Mouse (Mus musculus) CD4-positive, CD25-positive, alpha-beta regulatory T cell, adult 2 months (primary cell): ENCODE measurements around the gene Gm10644.
"Not testable (repeated sequence)": the region's sequence is repeated elsewhere in the genome, so short reads cannot be mapped to it uniquely, and the experiment has no call there.

Source experiments
- DNase-seq: peaks from one replicate; pipeline ENCODE4 v3.0.0-alpha.2; 2012; ENCODE audit warnings: low read depth, low spot score

Gm10644 gene

DNA sequence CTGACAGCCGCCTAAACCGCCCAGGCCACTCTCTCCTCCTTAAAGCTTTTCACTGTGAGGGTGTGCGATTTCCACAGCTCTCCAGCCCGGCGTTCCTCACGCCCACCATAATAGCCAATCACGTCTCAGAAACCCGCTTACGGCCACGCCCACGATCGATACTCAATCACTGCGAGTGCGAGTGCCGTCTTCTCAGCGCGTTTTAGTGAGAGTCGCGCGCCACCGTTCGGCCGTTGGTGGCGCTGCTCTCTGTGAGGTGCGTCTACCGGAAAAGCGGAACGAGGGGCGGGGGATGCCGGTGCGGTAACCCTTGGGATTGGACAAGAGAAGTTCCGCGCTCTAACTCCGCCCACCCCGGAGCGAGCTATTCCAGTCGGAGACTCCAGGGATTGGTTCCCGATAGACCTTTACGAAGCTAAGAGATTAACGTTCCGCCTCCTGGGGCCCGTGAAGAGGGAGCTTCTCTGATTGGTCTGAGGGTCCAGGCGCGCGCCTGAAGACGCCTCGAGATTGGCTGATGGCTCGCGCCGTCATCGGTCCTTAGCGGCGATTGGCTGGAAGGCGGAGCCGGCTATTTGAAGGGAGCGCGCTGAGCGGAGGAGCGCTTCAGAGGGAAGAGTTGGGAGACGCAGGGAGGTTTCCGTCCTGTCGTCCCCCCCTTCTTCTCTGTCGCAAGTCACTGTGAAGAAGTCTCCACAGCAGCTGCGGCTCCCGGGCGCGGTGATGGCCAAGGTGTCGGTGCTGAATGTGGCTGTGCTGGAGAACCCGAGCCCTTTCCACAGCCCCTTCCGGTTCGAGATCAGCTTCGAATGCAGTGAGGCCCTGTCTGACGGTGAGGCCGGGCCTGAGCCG, at the start of gene Gm10644, which contains the start of gene Asf1b:
Gm10644 (minus strand) TSS at position 100 of the 852 bp plus-strand sequence.
Asf1b (plus strand) TSS at position 402 of the 852 bp plus-strand sequence.
- DNase-seq, result peak; percentile 99

- peak; percentile 98 for DNase-seq
Measured at GRCm38 (mm10) chr8:84004533-84005201, 49.7 kb upstream of the Gm10644 start.

DNA sequence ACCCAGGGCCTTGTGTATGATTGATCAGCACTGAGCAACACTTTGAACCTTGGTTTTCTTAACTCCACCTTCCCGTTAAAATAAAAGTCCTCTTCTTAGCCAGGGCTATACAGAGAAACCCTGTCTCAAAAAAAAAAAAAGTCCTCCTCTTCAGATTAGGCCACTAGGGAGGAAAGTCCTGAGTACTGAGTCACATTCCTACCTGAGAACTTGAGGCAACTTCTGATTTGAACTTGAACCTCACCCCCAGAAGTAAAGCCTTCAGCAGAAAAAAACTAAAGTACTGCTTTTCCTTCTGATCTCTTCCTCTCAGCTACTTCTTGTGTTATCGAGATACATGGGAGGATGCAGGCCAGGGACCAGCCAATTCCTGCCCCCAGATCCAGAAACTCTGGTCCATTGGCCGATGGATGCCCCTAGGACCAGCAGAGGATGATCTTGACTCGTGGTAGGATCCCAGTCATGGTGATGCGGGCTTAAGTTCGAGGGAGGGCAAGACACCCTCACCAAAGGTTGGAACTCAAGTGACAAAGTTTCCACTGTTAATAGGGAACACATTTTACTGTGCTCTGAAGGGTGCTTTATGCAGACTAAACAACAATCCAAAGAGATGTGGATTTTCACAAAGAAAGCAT, 48.7 kb upstream of the Gm10644 start:
- DNase-seq, result no peak

DNA sequence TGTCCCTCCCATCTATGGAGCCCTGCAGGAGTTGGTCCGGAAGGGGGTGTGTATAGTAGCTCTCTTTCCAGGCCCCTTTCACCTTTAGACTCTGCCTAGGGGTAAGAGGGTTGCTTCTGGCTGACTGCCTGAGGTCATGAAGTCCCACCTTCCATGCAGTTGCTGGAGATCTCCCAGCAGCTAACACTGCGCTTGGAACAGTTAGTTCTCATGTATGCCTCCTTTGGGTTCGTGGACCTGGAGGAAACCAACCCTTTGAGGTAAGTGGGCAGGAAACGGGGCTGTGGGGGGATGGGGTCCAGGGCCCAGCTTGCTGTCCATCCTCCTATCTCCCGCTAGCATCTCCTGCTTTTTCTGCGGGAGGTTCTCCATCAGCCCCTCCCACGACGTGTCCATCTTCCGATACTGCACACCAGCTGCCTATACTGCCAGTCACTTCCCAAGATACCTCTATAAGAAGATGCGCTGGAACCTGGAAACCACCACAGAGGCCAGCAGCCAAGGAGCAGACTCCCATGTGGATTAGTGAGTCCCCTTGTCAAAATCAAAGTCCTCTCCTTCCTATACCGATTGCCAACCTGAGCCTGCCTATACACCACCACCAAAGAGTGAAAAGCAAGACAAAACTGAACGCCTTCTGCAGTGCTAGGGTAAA, 48.1 kb upstream of the Gm10644 start:
- DNase-seq, result no peak

DNA sequence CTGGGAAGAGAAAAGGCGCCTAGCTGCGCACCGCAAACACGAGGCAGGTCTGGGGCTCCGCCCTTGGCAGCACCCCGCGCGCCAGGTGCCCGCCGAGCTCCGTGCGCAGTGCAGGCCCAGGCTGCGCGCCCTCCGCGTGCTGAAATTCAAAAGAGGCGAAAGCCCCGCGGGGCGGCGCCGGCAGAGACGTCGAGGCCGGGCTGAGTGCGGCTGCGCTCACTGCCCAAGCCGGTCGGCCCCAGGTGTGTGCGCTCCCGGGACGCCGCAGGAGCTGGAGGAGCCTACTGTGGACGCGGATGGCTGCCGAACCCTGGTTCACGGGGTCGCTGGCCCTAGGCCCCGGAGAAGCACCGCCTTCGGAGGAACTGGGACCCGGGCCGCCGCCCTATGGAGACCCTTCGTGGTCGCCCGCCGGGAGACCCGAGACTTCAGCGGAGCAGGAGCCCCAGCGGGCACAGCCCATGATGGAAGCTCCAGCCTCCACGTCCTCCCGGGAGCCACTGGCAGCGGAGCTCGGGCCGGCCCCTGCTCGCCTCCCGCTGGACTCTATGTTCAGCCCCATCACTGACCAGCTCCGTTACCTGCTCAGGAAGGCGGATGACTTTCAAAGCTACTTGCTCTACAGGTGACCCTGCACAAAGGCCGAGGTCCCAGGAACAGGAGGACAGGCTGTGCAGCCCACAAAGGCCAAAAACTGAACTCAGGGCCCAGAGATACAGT, 46.4 kb upstream of the Gm10644 start, which contains the start of gene 1700067K01Rik:
1700067K01Rik (plus strand) TSS at position 222 of the 720 bp plus-strand sequence.
- DNase-seq, result no peak

- DNase-seq, result no peak
Measured at GRCm38 (mm10) chr8:83999825-84000224, 44.8 kb upstream of the Gm10644 start.

DNA sequence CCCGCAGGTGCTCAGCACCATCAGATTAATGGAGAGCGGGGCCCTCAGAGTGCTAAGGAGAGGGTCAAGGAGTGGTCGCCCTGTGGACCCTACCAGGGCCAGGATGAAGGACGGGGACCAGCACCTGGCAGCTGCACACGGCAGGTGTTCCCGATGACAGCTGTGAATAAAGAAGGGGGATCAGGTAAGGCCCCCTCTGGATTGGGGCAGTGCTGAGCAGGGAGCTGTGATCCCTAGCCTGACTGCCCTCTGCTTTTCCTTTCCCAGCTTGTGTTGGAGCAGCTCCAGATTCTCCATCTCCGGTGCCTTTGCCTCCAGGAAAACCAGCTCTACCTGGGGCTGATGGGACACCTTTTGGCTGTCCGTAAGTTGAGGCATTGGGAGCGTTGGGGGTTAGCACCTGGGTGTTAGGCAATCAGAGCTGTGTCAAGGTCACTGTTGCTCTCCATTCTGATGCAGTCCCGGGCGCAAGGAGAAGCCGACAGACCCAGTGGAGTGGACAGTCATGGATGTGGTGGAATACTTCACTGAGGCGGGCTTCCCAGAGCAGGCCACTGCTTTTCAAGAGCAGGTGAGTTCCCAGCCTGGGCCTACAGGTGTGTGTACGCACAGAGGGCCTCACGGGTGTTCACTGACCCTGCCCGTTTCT, 44.2 kb upstream of the Gm10644 start:
- no peak for DNase-seq

- peak; percentile 84 for DNase-seq
Measured at GRCm38 (mm10) chr8:83998231-83999056, 43.4 kb upstream of the Gm10644 start.

DNA sequence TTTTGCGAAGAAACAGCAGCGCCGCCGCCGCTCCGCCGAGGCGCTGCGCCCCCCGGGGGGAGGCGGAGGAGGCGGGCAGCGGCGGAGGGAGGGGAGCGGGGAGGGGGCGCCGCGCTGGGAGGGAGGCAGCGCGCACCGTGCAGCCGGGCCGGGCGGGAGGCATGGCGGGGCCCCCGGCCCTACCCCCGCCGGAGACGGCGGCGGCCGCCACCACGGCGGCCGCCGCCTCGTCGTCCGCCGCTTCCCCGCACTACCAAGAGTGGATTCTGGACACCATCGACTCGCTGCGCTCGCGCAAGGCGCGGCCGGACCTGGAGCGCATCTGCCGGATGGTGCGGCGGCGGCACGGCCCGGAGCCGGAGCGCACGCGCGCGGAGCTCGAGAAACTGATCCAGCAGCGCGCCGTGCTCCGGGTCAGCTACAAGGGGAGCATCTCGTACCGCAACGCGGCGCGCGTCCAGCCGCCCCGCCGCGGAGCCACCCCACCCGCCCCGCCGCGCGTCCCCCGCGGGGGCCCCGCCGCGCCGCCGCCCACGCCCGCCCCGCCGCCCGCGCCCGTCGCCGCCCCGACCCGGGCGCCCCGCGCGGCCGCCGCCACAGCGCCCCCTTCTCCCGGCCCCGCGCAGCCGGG, 42.6 kb upstream of the Gm10644 start, which contains the start of gene Samd1:
Samd1 (plus strand) TSS at position 162 of the 631 bp plus-strand sequence.
- DNase-seq, result peak; percentile 74

GRCm38 (mm10) chr8:83996567-83997505, 41.8 kb upstream of the Gm10644 start:
- DNase-seq, result peak; percentile 87

DNA sequence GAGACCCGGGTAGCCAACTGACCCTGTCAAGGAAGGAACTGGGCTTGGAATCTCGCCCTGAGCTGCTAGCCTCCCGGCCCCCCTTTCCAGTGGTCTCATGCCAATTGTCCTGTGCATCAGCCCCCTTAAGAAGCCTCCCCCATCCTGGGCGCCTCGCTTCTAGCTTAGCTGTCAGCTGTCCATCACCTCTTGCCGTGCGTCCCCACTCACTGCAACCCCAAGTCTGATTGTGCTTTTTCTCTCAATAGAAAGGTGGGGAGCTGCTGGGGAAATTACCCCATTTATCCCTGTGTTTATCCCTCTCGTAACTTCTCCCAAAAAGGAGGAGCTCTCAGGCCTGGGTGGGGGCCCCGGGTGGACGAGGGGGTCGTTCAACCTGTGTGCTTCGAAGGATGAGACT, 41.0 kb upstream of the Gm10644 start:
- DNase-seq, result no peak

GRCm38 (mm10) chr8:83994030-83994429, 39.0 kb upstream of the Gm10644 start:
- DNase-seq, result no peak

DNA sequence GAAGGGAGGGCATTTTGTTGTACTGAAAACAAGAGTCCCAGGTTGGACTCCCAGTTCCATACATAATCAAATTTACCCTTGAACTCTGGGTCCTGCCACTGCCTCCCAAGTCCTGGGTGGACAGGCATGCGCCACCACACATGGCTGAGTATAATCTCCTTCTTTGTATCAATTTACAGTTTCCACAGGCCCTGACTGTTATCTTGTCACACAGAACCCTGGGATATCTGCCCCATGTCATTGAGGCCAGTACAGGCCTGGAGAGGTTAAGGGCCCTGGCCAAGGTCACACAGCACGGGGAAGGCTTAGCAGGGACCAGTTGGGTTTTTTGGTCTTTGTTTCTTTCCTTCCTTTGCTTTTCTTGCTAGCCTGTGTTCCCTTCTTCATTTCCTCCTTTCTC, 37.5 kb upstream of the Gm10644 start:
- no peak for DNase-seq

DNA sequence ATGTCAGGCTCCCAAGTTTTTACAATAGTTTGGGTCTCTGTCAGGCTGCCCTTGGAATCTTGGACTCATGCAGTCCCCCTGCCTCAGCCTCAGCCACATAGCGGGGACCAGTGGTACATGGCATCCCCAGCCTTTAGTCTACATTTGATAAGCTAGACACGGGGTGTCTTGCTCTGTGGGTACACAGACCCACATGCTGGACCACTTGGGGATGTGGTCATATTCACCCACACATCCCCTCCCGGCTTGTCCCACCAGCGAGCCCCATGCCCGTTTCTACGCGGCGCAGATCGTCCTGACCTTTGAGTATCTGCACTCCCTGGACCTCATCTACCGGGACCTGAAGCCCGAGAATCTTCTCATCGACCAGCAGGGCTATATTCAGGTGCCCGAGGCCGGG, 35.2 kb upstream of the Gm10644 start:
- no peak for DNase-seq

DNA sequence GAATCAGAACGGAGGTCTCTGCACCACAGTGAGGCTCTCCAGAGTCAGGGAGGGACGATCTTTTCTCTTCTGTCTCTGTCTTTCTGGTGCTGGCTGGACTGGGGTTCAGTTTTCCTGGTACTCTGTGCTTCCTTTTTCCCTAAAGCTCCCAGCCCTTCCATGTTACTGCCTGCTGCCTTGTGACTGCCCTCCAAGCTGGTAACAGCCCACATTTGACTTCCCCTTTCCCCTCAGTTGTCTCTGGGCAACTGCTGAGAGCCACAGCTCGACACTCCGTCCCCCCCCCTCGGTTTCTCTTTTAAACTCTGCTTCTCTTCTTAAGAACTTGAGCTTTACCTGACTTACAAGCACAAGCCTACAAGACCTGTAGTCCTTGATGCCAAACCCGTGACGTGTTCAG, 34.2 kb upstream of the Gm10644 start:
- no peak for DNase-seq

DNA sequence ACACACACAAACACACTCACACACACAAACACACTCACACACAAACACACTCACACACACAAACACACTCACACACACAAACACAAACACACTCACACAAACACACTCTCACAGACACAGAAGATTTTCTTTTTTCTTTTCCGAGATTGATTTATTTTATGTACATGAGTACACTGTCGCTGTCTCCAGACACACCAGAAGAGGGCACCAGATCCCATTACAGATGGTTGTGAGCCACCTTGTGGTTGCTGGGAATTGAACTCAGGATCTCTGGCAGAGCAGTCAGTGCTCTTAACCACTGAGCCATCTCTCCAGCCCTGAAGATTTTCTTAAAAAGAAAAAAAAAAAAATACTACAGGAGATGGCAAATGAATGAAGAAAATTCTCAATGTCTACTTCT, 28.2 kb upstream of the Gm10644 start:
- not testable (repeated sequence) for DNase-seq

GRCm38 (mm10) chr8:83982449-83982848, 27.4 kb upstream of the Gm10644 start:
- DNase-seq, result no peak

DNA sequence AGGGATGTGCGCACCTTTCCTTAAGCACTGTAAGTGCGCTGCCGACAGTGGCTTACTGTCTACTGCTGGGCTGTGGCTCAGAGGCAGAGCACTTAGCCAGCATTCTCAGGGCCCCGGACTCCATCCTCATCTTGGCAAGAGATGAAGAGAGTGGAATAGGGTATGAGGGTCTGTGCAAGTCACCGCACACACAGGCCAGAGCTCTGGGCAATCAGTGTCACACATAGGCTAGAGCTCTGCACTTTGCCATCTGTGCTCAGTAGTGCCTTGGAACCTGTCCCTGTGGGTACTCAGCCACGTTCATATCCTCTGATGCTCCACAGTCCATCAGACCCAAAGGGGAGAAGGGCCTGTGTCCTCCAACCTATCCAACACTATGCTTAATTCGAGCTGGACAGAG, 26.5 kb upstream of the Gm10644 start:
- no peak for DNase-seq
